Mouse (Mus musculus): ENCODE measurements around the gene Nat9.

DNA sequence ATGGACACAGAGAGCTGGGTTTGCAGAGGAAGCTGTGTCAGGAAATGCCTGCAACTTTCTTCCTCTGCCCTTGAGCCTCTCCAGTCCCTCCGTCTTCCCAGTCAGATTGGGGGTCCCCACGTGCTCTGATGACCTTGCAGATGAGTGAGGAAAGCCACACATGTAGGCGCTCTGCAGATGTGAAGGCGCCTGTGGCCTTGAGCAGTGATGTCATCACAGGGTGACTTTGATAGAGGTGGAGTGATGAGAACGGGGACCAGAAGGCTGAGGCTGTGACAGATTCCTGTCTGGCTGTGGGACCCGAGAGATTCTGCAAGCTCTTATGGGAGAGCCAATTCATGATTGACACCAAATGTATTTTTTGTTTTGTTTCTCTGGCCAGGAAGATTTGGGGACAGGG, 36.2 kb upstream of the Nat9 start:
- TF ChIP-seq CTCF (conservative IDR thresholded peaks at IDR 0.05; ENCODE audit: insufficient read depth, insufficient read length, low read depth, low read length): no peak
- no peak for TF ChIP-seq POLR2A (IDR thresholded peaks at IDR 0.05; ENCODE audit: low read depth, low read length)

Measured in kidney, adult 2 months (tissue).